Mouse (Mus musculus): ENCODE measurements at regions not wholly inside any gene's neighbourhood (a gene's known extent, or its start where the extent isn't known, plus 50 kb on each side); places are given as distances from the start of the nearest gene placed in this dataset.

DNA sequence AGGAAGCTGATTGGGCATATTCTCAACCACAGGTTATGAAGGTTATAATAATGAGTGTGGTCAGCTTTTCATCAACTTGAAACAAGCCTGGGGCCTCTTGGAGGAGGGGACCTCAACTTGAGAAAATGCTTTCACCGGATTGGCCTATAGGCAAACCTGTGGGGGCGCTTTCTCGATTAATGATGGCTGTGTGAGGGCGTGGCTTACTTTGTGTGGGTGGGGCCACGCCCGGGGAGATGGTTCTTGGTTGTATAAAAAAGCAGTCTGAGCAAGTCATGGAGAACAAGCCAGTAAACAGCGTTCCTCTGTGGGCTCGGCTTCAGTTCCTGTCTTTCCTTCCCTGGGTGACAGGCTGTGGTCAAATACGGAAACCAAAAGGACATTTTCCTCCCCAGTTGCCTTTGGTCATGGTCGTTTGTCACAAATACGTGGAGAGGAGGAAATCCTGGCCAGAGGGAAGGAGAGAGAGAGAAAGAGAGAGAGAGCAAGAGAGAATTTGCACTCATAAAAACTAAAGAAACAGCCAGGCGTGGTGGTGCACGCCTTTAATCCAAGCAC, 163.1 kb downstream of the Ifng start:
- no peak for TF ChIP-seq CTCF (IDR thresholded peaks at IDR 0.05; ENCODE audit: extremely low read depth, insufficient read depth, insufficient read length, insufficient replicate concordance)
- TF ChIP-seq POLR2A (IDR thresholded peaks at IDR 0.05; ENCODE audit: low read depth, low read length): no peak
